Mouse (Mus musculus) induced T-regulatory cell, adult 2 months (primary cell): Measurements from ENCODE around the gene Zfp345.
"Not testable (repeated sequence)": the region's sequence is repeated elsewhere in the genome, so short reads cannot be mapped to it uniquely, and the experiment has no call there.

Experiments
- DNase-seq: peaks from one replicate; pipeline ENCODE4 v3.0.0-alpha.2; 2012; ENCODE audit warnings: low read depth

Zfp345 gene

DNA sequence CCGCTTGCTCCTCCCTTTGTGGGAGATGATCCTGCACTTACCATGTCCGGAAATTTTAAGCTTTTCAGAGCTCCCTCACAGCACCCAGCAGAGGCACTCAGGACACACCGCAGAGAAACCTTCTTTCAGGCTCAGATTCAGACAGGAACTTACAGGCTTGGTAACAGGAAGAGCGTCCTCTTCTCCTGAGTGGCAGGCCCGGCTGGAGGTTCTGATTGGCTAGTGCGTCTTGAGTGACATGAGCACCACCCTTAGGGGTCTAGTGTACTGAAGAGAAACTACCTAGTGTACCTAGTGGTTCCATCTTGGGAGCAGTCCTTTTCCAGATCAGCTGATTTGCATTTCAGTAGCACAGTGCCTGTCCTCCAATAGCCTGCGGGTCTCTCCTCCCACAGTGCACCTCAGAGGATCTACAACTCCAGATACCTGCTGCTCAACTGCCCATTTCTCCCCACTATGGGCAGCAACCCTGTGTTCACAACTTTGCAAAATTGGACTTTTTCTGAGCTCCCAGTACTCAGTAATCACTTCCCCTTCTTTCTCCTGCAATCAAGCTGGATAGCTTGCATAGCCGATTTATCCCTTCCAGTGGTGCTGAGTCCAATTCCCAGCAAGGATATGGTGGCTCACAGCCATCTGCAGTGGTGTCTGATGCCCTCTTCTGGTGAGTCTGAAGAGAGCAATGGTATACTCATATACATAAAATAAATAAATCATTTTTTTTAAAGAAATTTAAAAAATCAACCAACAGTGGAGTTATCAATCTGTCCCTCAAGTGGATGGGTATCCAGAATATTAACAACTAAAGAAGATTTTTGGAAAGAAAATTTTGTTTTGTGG is at the start of gene Zfp345:
Zfp345 (minus strand) TSS at position 153 of the 840 bp plus-strand sequence.
- peak; percentile 6 for DNase-seq

DNA sequence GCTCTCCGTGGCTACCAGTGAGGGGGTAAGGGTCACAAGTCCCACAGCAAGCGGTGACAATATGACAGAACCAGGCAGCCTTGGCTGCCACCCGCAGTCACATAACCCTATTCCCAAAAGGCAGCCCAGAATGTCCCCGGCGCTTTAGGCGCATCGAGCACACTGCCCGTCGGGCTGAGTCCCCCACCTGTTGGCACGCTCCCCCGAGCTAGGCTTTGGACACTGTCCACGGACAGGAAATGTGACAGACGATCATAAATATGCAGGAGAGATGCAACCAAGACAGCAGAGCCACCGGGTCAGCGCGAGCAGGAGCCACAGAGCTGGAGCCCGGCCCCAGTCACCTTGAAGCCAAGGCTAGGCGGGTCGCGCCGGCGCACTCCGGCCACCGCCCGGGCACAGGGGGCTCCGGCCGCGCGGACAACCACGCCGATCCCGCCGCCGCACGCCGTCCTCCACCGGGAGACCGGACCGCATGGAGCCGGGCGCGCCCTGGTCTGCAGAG is 40.9 kb upstream of the Zfp345 start:
- no peak for DNase-seq

DNA sequence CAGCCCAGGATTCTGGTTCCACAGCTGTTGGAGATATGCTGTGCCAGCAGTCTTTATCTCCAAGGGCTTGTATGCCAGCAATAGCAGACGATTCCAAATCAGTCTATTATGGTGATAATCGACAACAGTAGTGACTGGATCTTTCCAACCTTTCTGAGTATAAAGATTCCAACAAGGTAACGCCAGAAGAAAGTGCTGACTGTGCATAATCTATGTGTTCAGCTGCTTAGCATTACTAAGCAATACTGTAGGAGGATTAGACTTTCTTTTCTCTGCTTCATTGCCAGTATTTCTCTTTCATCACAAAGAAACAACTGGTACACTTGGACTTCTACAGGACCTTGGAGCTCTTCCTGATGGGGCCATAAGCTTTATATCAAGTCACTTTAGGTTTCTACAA is 27.9 kb upstream of the Zfp345 start:
- no peak for DNase-seq

DNA sequence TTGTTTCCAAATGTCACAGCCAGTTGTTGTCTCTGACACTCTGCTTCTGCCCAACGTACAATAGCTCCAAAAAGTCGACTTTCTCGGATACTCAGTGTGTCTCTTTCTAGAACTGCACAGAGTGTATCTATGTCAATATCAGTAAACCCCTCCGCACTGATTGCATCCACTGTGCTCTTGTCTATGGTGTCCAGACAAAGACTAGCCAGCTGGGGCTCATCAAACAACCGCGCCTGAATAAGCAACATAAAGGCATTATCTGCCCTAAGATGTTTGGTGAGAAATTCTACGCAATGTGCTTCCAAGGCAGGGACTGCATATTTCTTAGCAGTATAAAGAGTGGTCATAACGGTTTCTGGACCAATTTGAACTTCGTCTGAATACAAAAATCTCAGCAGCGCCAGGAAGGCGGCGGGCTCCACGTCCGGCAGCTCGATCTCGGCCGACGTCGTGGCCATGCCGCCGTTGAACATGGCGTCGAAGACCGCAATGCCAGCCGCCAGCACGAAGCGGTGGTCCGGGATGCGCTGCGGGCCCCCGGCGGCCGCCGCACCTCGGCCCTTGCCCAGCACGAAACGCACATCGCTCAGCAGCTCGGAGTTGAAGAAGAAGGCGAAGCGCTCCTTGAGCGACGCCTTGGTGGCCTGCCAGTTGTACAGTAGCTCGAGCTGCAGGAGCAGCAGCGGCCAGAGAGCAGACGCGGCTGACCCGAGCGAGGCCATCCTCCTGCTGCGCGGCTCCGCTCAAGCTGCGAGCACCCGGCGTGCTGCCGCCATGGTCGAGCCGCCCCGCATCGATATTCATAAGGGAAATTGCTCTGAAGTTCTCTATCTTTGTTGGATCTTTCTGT is 15.5 kb upstream of the Zfp345 start:
- not testable (repeated sequence) for DNase-seq

DNA sequence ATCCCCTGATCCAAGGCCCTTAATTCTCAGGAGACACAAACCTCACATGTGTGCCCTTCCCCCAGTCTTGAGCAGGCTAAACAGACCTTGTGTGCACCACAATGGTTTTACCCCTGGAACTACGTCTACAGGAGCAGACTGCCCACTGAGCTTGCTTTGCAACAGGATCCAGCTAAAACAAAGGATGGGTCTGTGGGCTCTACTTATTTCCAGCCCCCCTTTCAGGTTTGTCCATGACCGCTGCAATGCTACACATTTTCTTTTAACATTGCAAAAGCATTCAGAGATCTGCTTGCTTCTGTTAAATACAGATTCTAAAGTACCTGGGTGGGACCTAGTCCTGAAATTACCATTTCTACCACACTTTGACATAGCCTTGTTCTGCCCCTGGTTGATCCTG is 8.1 kb upstream of the Zfp345 start:
- DNase-seq: no peak

DNA sequence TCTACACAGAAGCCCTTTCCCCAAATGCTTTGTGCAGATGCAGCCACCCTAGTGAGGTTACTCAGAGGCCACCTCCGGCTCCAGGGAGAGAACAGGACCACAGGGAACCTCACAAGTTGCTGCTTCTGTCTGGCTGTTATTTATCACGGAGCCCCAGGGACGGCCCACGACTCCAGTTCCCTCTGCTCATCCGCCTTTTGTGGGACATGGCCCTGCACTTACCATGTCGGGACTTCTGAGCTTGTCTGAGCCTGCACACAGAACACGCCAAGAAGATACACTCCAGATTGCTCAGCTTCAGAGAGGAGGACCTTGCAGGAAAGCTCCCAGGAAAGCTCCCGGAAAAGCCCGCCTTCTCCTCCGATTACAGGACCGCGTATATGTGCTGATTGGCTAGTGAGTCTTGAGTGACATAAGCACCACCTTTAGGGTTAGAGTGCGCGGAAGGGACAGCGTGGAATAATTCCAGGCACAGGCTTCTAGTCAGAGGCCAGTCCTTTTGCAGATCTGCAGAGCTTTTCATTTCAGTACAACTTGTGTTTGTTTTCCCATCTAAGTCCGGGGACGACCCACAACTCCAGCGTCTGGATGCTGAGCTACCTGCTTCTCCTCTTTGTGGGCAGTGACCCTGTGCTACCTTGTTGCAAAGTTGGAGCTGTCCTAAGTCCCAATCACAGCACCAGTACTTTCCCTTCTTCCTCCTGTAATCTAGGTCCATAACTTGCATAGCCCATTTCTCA is 33.5 kb downstream of the Zfp345 start, which contains the start of gene Zfp442:
Zfp442 (minus strand) TSS at position 307 of the 740 bp plus-strand sequence.
- DNase-seq: peak; percentile 41

DNA sequence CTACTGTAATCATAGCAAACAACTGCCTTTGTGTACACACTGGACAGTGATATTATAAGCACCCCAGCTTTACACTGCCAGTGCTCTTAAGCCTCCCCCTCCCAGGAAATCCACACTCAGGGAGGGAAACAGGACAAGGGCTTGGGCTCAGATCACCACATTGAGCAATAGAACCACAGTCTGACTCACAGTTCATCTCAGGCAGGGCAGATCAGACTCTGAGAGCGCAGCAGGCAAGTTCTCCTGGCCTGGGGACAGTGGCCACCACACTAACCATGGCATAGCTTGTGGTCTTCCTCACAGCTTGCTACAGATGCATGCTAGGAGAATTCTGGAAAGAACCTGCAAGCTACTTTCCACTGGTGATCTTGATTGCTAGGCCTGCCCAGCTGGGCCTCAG is 45.8 kb downstream of the Zfp345 start:
- not testable (repeated sequence) for DNase-seq
